Mouse (Mus musculus) heart, adult 11 months (tissue): Measurements from ENCODE around the gene Mrpl51.
A peak's percentile ranks its signal among the peaks of the same experiment; 100 is the strongest.

ENCODE experiments used
- DNase-seq: peaks from one replicate; pipeline ENCODE4 v3.0.0; 2022

Mrpl51 gene

GRCm38 (mm10) chr6:125160558-125160853, 31.1 kb upstream of the Mrpl51 start:
- peak; percentile 95 for DNase-seq

GRCm38 (mm10) chr6:125160854-125161760, 30.5 kb upstream of the Mrpl51 start:
- DNase-seq = peak; percentile 99

- peak; percentile 95 for DNase-seq
Observed at GRCm38 (mm10) chr6:125161971-125162370, 29.6 kb upstream of the Mrpl51 start.

- peak; percentile 93 for DNase-seq
Observed at GRCm38 (mm10) chr6:125162615-125163305, 28.8 kb upstream of the Mrpl51 start.

- peak; percentile 96 for DNase-seq
Observed at GRCm38 (mm10) chr6:125163801-125164657, 27.6 kb upstream of the Mrpl51 start.

- DNase-seq = peak; percentile 98
Observed at GRCm38 (mm10) chr6:125164672-125165327, 26.8 kb upstream of the Mrpl51 start.

- peak; percentile 100 for DNase-seq
Observed at GRCm38 (mm10) chr6:125165328-125165891, 26.2 kb upstream of the Mrpl51 start.

GRCm38 (mm10) chr6:125166051-125166751, 25.4 kb upstream of the Mrpl51 start, which contains the start of gene Gapdh:
Gapdh (minus strand) TSS chr6:125166467.
- DNase-seq = peak; percentile 100

- peak; percentile 99 for DNase-seq
Observed at GRCm38 (mm10) chr6:125166861-125167650, 24.5 kb upstream of the Mrpl51 start.

GRCm38 (mm10) chr6:125168086-125168485, 23.5 kb upstream of the Mrpl51 start:
- no peak for DNase-seq

GRCm38 (mm10) chr6:125170194-125170593, 21.4 kb upstream of the Mrpl51 start:
- no peak for DNase-seq

GRCm38 (mm10) chr6:125172474-125172873, 19.1 kb upstream of the Mrpl51 start:
- DNase-seq = no peak

GRCm38 (mm10) chr6:125173256-125173655, 18.3 kb upstream of the Mrpl51 start:
- no peak for DNase-seq

- DNase-seq = no peak
Observed at GRCm38 (mm10) chr6:125175469-125175868, 16.1 kb upstream of the Mrpl51 start.

- DNase-seq = no peak
Observed at GRCm38 (mm10) chr6:125179601-125180000, 12.0 kb upstream of the Mrpl51 start.

GRCm38 (mm10) chr6:125182133-125182532, 9.5 kb upstream of the Mrpl51 start:
- DNase-seq = peak; percentile 93

- DNase-seq = peak; percentile 76
Observed at GRCm38 (mm10) chr6:125186203-125186602, 5.4 kb upstream of the Mrpl51 start.

GRCm38 (mm10) chr6:125190816-125191215, 785 bp upstream of the Mrpl51 start:
- peak; percentile 79 for DNase-seq

GRCm38 (mm10) chr6:125192016-125192714, 564 bp downstream of the Mrpl51 start:
- peak; percentile 99 for DNase-seq

- DNase-seq = peak; percentile 79
Observed at GRCm38 (mm10) chr6:125192841-125193240, 1.2 kb downstream of the Mrpl51 start.
